Comparison of ENCODE assay signal across 11 mouse cellular contexts in the genomic region with DNA sequence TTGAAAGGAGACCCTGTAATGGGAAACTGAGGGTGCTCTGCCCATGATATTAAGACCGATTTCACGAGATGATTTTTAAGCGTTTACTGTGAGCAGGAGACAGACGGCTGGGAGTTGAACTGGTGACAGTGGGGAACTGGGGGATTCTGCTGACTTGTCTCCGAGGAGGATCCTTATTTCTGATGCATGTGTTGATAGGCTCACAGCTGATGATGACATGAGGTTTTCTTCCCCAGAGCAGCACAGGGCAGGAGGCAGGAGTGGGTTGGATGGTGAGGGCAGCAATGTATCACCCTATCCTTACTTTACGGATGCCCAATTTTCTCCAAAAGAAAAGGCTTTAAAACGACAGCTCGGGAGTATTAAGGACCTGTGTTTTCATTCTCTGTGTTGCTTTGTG. TPM values are rescaled to one million over a fixed set of nuclear protein-coding genes. Genes with fewer than 3 reads are reported as not detected.
A peak's percentile ranks its signal among the peaks of the same experiment; 100 is the strongest.
DNase-seq lines count a peak whose midpoint lies in the region; ATAC-seq and TF ChIP-seq lines count a peak whose summit lies in the region.
"Had no signal": no experiment of that assay in that cellular context is flagged by ENCODE, and none has a peak within 500 bp of the region (broad histone marks: within the 10 kb centered on the region; RNA-seq: fewer than 3 reads in every experiment).

No protein-coding gene starts in this region.

- no peak for TF ChIP-seq CTCF in liver, postnatal 0 days (IDR thresholded peaks at IDR 0.05; ENCODE audit: low read depth)

- no peak for ATAC-seq in erythroblast, adult 5-6 weeks (replicated peaks; ENCODE audit: low FRiP score, poor library complexity, severe bottlenecking)
- no peak for ATAC-seq in kidney, embryonic 15.5 days (replicated peaks; ENCODE audit: low FRiP score)
- ATAC-seq in intestine, embryonic 14.5 days (replicated peaks; ENCODE audit: low FRiP score, low TSS enrichment, low read depth) = no peak
- no peak for ATAC-seq in liver, postnatal 0 days

- H3K4me1 ChIP-seq in erythroblast, embryonic 14.5 days (ENCODE audit: control insufficient read depth) = peaks cover 90% of the 10 kb centered on the region
- H3K4me1 ChIP-seq in kidney, embryonic 15.5 days = peaks cover 64% of the 10 kb centered on the region
- H3K4me1 ChIP-seq in intestine, embryonic 14.5 days (replicated peaks; ENCODE audit: control insufficient read depth, insufficient read depth, low read length) = peaks cover 32% of the 10 kb centered on the region
- H3K4me1 ChIP-seq in liver, postnatal 0 days (ENCODE audit: insufficient read depth) = peaks cover 53% of the 10 kb centered on the region

- no peaks in the 10 kb centered on the region for H3K9me3 ChIP-seq in erythroblast, embryonic 14.5 days (ENCODE audit: control insufficient read depth, low read length)
- H3K9me3 ChIP-seq in kidney, embryonic 15.5 days (replicated peaks) = no peaks in the 10 kb centered on the region
- H3K9me3 ChIP-seq in intestine, embryonic 14.5 days (ENCODE audit: control insufficient read depth, low read length) = no peaks in the 10 kb centered on the region
- H3K9me3 ChIP-seq in liver, postnatal 0 days (ENCODE audit: low read length) = no peaks in the 10 kb centered on the region

- peaks cover 68% of the 10 kb centered on the region for H3K36me3 ChIP-seq in erythroblast, embryonic 14.5 days (ENCODE audit: control insufficient read depth)
- no peaks in the 10 kb centered on the region for H3K36me3 ChIP-seq in kidney, embryonic 15.5 days
- H3K36me3 ChIP-seq in intestine, embryonic 14.5 days (ENCODE audit: control insufficient read depth, insufficient read depth, low read length) = 0 out of 2 replicates have a peak, but pooled peaks cover 3% of the 10 kb centered on the region
- peaks cover 28% of the 10 kb centered on the region for H3K36me3 ChIP-seq in liver, postnatal 0 days (replicated peaks; ENCODE audit: insufficient read depth, low read length)

- H3K4me3 ChIP-seq in erythroblast, embryonic 14.5 days (replicated peaks) = peak overlapping the region; percentile 79
- H3K4me3 ChIP-seq in kidney, embryonic 15.5 days (replicated peaks) = no peak overlapping the region
- peak overlapping the region; percentile 11 for H3K4me3 ChIP-seq in intestine, embryonic 14.5 days (ENCODE audit: low read depth, low read length)
- peak overlapping the region; percentile 80 for H3K4me3 ChIP-seq in liver, postnatal 0 days (ENCODE audit: low read depth, low read length)

- peak overlapping the region; percentile 86 for H3K4me2 ChIP-seq in kidney, embryonic 15.5 days
- peak overlapping the region; percentile 63 for H3K4me2 ChIP-seq in intestine, embryonic 14.5 days (ENCODE audit: low read length)
- peak overlapping the region; percentile 87 for H3K4me2 ChIP-seq in liver, postnatal 0 days (ENCODE audit: low read depth, low read length)
- H3K4me2 ChIP-seq: hindbrain, embryonic 14.5 days had no signal

- H3K27ac ChIP-seq in kidney, embryonic 15.5 days = 0 out of 2 replicates have a peak overlapping the region, but pooled peaks have one; percentile 3
- peak overlapping the region; percentile 47 for H3K27ac ChIP-seq in intestine, embryonic 14.5 days (ENCODE audit: low read depth)
- H3K27ac ChIP-seq in liver, postnatal 0 days (ENCODE audit: low read depth) = peak overlapping the region; percentile 88
- H3K27ac ChIP-seq: hindbrain, embryonic 14.5 days; macrophage had no signal

- no peak overlapping the region for H3K9ac ChIP-seq in kidney, embryonic 15.5 days
- H3K9ac ChIP-seq in intestine, embryonic 14.5 days (ENCODE audit: low read length) = no peak overlapping the region
- peak overlapping the region; percentile 89 for H3K9ac ChIP-seq in liver, postnatal 0 days (replicated peaks)
- H3K9ac ChIP-seq: hindbrain, embryonic 14.5 days had no signal

- WGBS in kidney, embryonic 15.5 days = 54% methylated on average over 8 of the region's 8 CpGs
- 54% methylated on average over 8 of the region's 8 CpGs for WGBS in intestine, embryonic 14.5 days
- WGBS in liver, postnatal 0 days (ENCODE audit: insufficient replicate concordance) = 51% methylated on average over 8 of the region's 8 CpGs

- no peak for DNase-seq in kidney, adult 8-10 months
- DNase-seq in intestine, embryonic 14.5 days (ENCODE audit: low spot score) = no peak
- no peak for DNase-seq in liver, postnatal 0 days
- DNase-seq in natural killer cell, adult 2 months (ENCODE audit: low spot score in 2 of 2) = no peak
- DNase-seq in ovary, postnatal 36 days (ENCODE audit: low spot score) = no peak
- DNase-seq: adrenal gland, postnatal 25 days had no signal

- TF ChIP-seq EP300 in liver, postnatal 0 days (IDR thresholded peaks at IDR 0.05; ENCODE audit: low read depth) = no peak

- no peaks in the 10 kb centered on the region for H3K27me3 ChIP-seq in erythroblast, embryonic 14.5 days (ENCODE audit: control insufficient read depth)
- H3K27me3 ChIP-seq in kidney, embryonic 15.5 days = 0 out of 2 replicates have a peak, but pooled peaks cover 4% of the 10 kb centered on the region
- no peaks in the 10 kb centered on the region for H3K27me3 ChIP-seq in intestine, embryonic 14.5 days (replicated peaks; ENCODE audit: control insufficient read depth, insufficient read depth, low read length)
- no peaks in the 10 kb centered on the region for H3K27me3 ChIP-seq in liver, postnatal 0 days (ENCODE audit: insufficient read depth, low read length)

RNA-seq across cellular contexts. Expression of a gene that starts 2.0 kb away (rescaled TPM):
- 8.3 and 11.3 TPM in 2 replicates for polyA plus RNA-seq in erythroblast, embryonic 14.5 days (2012)
- total RNA-seq in erythroblast, adult 5-6 weeks (2015; ENCODE audit: low replicate concordance) = 2.1 and 3.8 TPM in 2 replicates
- 6.6 and 9.6 TPM in 2 replicates for total RNA-seq in erythroblast, adult 5-6 weeks (2017; ENCODE audit: low replicate concordance)
- 30.4 and 39.7 TPM in 2 replicates for polyA plus RNA-seq in kidney, embryonic 15.5 days (2015; fragmentation: Nextera tagmentation; extraction: Ambion mirVana)
- polyA plus RNA-seq in intestine, embryonic 14.5 days (2014; fragmentation: Nextera tagmentation; extraction: Ambion mirVana) = 54.4 and 59.7 TPM in 2 replicates
- 44.4 and 59.7 TPM in 2 replicates for polyA plus RNA-seq in liver, postnatal 0 days (2015; fragmentation: Nextera tagmentation; extraction: Ambion mirVana)

Comparison
In these comparisons a context has a peak if more than half of its experiments do, and no peak if none do; other contexts are left out.
1. H3K27ac ChIP-seq: peak in every context shown above with its lines; median percentile 88 in liver, postnatal 0 days; 47 in intestine, embryonic 14.5 days; 3 in kidney, embryonic 15.5 days.